In genomic region chr4:141067516-141068046, GRCm38 (mm10) we compare ENCODE assay signal across 11 mouse cellular contexts. TPM values are rescaled to one million over a fixed set of nuclear protein-coding genes. Genes with fewer than 3 reads are reported as not detected.
A peak's percentile ranks its signal among the peaks of the same experiment; 100 is the strongest.
DNase-seq lines count a peak whose midpoint lies in the region; ATAC-seq and TF ChIP-seq lines count a peak whose summit lies in the region.
"Had no signal": no experiment of that assay in that cellular context is flagged by ENCODE, and none has a peak within 500 bp of the region (broad histone marks: within the 10 kb centered on the region; RNA-seq: fewer than 3 reads in every experiment).

No protein-coding gene starts in this region.

- no peak overlapping the region for H3K4me2 ChIP-seq in forebrain, embryonic 13.5 days
- no peak overlapping the region for H3K4me2 ChIP-seq in hindbrain, embryonic 15.5 days
- no peak overlapping the region for H3K4me2 ChIP-seq in hindbrain, embryonic 11.5 days (replicated peaks; ENCODE audit: low read depth, low read length)
- H3K4me2 ChIP-seq in lung, embryonic 15.5 days = 0 out of 2 replicates have a peak overlapping the region, but pooled peaks have one; percentile 1
- no peak overlapping the region for H3K4me2 ChIP-seq in lung, postnatal 0 days (replicated peaks; ENCODE audit: low read depth, low read length)
- H3K4me2 ChIP-seq in neural tube, embryonic 15.5 days = no peak overlapping the region

- peaks cover 5% of the 10 kb centered on the region for H3K4me1 ChIP-seq in forebrain, embryonic 13.5 days
- 0 out of 2 replicates have a peak, but pooled peaks cover 3% of the 10 kb centered on the region for H3K4me1 ChIP-seq in forebrain, embryonic 10.5 days
- H3K4me1 ChIP-seq in hindbrain, embryonic 15.5 days (replicated peaks) = peaks cover 16% of the 10 kb centered on the region
- H3K4me1 ChIP-seq in hindbrain, embryonic 11.5 days (replicated peaks; ENCODE audit: control insufficient read depth, insufficient read depth, low read length) = no peaks in the 10 kb centered on the region
- peaks cover 43% of the 10 kb centered on the region for H3K4me1 ChIP-seq in lung, embryonic 15.5 days
- no peaks in the 10 kb centered on the region for H3K4me1 ChIP-seq in lung, postnatal 0 days (ENCODE audit: insufficient read depth, low read depth, low read length)
- H3K4me1 ChIP-seq in neural tube, embryonic 15.5 days = peaks cover 15% of the 10 kb centered on the region

- no peak for ATAC-seq in forebrain, embryonic 13.5 days
- no peak for ATAC-seq in hindbrain, embryonic 15.5 days (ENCODE audit: low FRiP score, low read depth)
- no peak for ATAC-seq in hindbrain, embryonic 11.5 days (ENCODE audit: low FRiP score)
- no peak for ATAC-seq in lung, embryonic 15.5 days (ENCODE audit: borderline replicate concordance, extremely low read depth, low FRiP score, low TSS enrichment)
- no peak for ATAC-seq in lung, postnatal 0 days
- ATAC-seq in neural tube, embryonic 15.5 days (ENCODE audit: low FRiP score) = no peak

- no peak overlapping the region for H3K9ac ChIP-seq in forebrain, embryonic 13.5 days
- H3K9ac ChIP-seq in hindbrain, embryonic 15.5 days = no peak overlapping the region
- no peak overlapping the region for H3K9ac ChIP-seq in hindbrain, embryonic 11.5 days (ENCODE audit: low read depth, low read length)
- no peak overlapping the region for H3K9ac ChIP-seq in lung, embryonic 15.5 days
- no peak overlapping the region for H3K9ac ChIP-seq in lung, postnatal 0 days (replicated peaks; ENCODE audit: low read depth)
- peak overlapping the region; percentile 23; the same call in 1 of the 2 replicates for H3K9ac ChIP-seq in neural tube, embryonic 15.5 days (replicated peaks)

- no peak overlapping the region for H3K4me3 ChIP-seq in forebrain, embryonic 13.5 days
- H3K4me3 ChIP-seq in forebrain, embryonic 10.5 days = no peak overlapping the region
- H3K4me3 ChIP-seq in hindbrain, embryonic 15.5 days = no peak overlapping the region
- H3K4me3 ChIP-seq in hindbrain, embryonic 11.5 days (ENCODE audit: low read depth, low read length) = no peak overlapping the region
- no peak overlapping the region for H3K4me3 ChIP-seq in lung, embryonic 15.5 days
- no peak overlapping the region for H3K4me3 ChIP-seq in lung, postnatal 0 days (ENCODE audit: low read depth, low read length)
- no peak overlapping the region for H3K4me3 ChIP-seq in neural tube, embryonic 15.5 days (replicated peaks)
- H3K4me3 ChIP-seq: erythroblast, embryonic 14.5 days; layer of hippocampus, adult 2 months had no signal

- TF ChIP-seq EP300 in lung, postnatal 0 days (IDR thresholded peaks at IDR 0.05) = no peak

- DNase-seq in forebrain, embryonic 10.5 days (ENCODE audit: extremely low spot score, low spot score) = no peak
- no peak for DNase-seq in hindbrain, embryonic 11.5 days (ENCODE audit: low spot score)
- DNase-seq in lung, postnatal 0 days (ENCODE audit: low spot score) = no peak
- DNase-seq: right cerebral cortex, postnatal 14 days; thymus, postnatal 4 days had no signal

- H3K9me3 ChIP-seq in forebrain, embryonic 13.5 days (replicated peaks) = no peaks in the 10 kb centered on the region
- H3K9me3 ChIP-seq in forebrain, embryonic 10.5 days = no peaks in the 10 kb centered on the region
- no peaks in the 10 kb centered on the region for H3K9me3 ChIP-seq in hindbrain, embryonic 15.5 days
- H3K9me3 ChIP-seq in hindbrain, embryonic 11.5 days (ENCODE audit: control insufficient read depth, low read length) = no peaks in the 10 kb centered on the region
- no peaks in the 10 kb centered on the region for H3K9me3 ChIP-seq in lung, embryonic 15.5 days
- H3K9me3 ChIP-seq in lung, postnatal 0 days (ENCODE audit: low read length) = no peaks in the 10 kb centered on the region
- H3K9me3 ChIP-seq in neural tube, embryonic 15.5 days (replicated peaks) = no peaks in the 10 kb centered on the region

- no peaks in the 10 kb centered on the region for H3K27me3 ChIP-seq in forebrain, embryonic 13.5 days
- no peaks in the 10 kb centered on the region for H3K27me3 ChIP-seq in forebrain, embryonic 10.5 days (ENCODE audit: poor library complexity, severe bottlenecking)
- no peaks in the 10 kb centered on the region for H3K27me3 ChIP-seq in hindbrain, embryonic 15.5 days
- H3K27me3 ChIP-seq in hindbrain, embryonic 11.5 days (ENCODE audit: control insufficient read depth, insufficient read depth, low read length) = no peaks in the 10 kb centered on the region
- H3K27me3 ChIP-seq in lung, embryonic 15.5 days = no peaks in the 10 kb centered on the region
- no peaks in the 10 kb centered on the region for H3K27me3 ChIP-seq in lung, postnatal 0 days (replicated peaks; ENCODE audit: insufficient read depth, low read length)
- H3K27me3 ChIP-seq in neural tube, embryonic 15.5 days (replicated peaks) = no peaks in the 10 kb centered on the region

- peaks cover 72% of the 10 kb centered on the region for H3K36me3 ChIP-seq in forebrain, embryonic 13.5 days (ENCODE audit: poor library complexity, severe bottlenecking)
- peaks cover 72% of the 10 kb centered on the region for H3K36me3 ChIP-seq in forebrain, embryonic 10.5 days (replicated peaks)
- peaks cover 53% of the 10 kb centered on the region for H3K36me3 ChIP-seq in hindbrain, embryonic 15.5 days
- peaks cover 12% of the 10 kb centered on the region for H3K36me3 ChIP-seq in hindbrain, embryonic 11.5 days (ENCODE audit: control insufficient read depth, insufficient read depth, low read length)
- H3K36me3 ChIP-seq in lung, embryonic 15.5 days = peaks cover 61% of the 10 kb centered on the region
- H3K36me3 ChIP-seq in lung, postnatal 0 days (ENCODE audit: insufficient read depth, low read length) = peaks cover 36% of the 10 kb centered on the region; the same call in 1 of the 2 replicates
- H3K36me3 ChIP-seq in neural tube, embryonic 15.5 days = peaks cover 70% of the 10 kb centered on the region

- H3K27ac ChIP-seq in forebrain, embryonic 13.5 days = 0 out of 2 replicates have a peak overlapping the region, but pooled peaks have one; percentile 8
- no peak overlapping the region for H3K27ac ChIP-seq in forebrain, embryonic 10.5 days
- peak overlapping the region; percentile 49; the same call in 1 of the 2 replicates for H3K27ac ChIP-seq in hindbrain, embryonic 15.5 days (replicated peaks)
- no peak overlapping the region for H3K27ac ChIP-seq in hindbrain, embryonic 11.5 days (ENCODE audit: low read depth, low read length)
- H3K27ac ChIP-seq in lung, embryonic 15.5 days = peak overlapping the region; percentile 91
- H3K27ac ChIP-seq in lung, postnatal 0 days (ENCODE audit: low read length) = no peak overlapping the region
- no peak overlapping the region; the same call in 1 of the 2 replicates for H3K27ac ChIP-seq in neural tube, embryonic 15.5 days (replicated peaks)
- H3K27ac ChIP-seq: layer of hippocampus, adult 2 months had no signal

- WGBS in forebrain, embryonic 13.5 days = 89% methylated on average over 9 of the region's 9 CpGs
- 90% methylated on average over 9 of the region's 9 CpGs for WGBS in forebrain, embryonic 10.5 days
- WGBS in hindbrain, embryonic 15.5 days = 81% methylated on average over 9 of the region's 9 CpGs
- 91% methylated on average over 9 of the region's 9 CpGs for WGBS in hindbrain, embryonic 11.5 days
- WGBS in lung, embryonic 15.5 days = 59% methylated on average over 9 of the region's 9 CpGs
- WGBS in lung, postnatal 0 days = 53% methylated on average over 9 of the region's 9 CpGs
- 88% methylated on average over 9 of the region's 9 CpGs for WGBS in neural tube, embryonic 15.5 days

- no peak for TF ChIP-seq CTCF in lung, postnatal 0 days (IDR thresholded peaks at IDR 0.05)

RNA-seq across cellular contexts. Expression of gene Crocc, which starts 7.2 kb away (rescaled TPM):
- polyA plus RNA-seq in forebrain, embryonic 13.5 days (2015; fragmentation: Nextera tagmentation; extraction: Ambion mirVana) = 7.4 and 7.7 TPM in 2 replicates
- 10.0 and 10.9 TPM in 2 replicates for polyA plus RNA-seq in forebrain, embryonic 10.5 days (2016; fragmentation: Nextera tagmentation; extraction: Ambion mirVana)
- polyA plus RNA-seq in hindbrain, embryonic 15.5 days (2015; fragmentation: Nextera tagmentation; extraction: Ambion mirVana) = 6.2 and 7.7 TPM in 2 replicates
- 6.3 and 7.6 TPM in 2 replicates for polyA plus RNA-seq in hindbrain, embryonic 11.5 days (2014; fragmentation: Nextera tagmentation; extraction: Ambion mirVana)
- polyA plus RNA-seq in lung, embryonic 15.5 days (2015; fragmentation: Nextera tagmentation; extraction: Ambion mirVana) = 6.7 and 7.6 TPM in 2 replicates
- 2.3 and 2.9 TPM in 2 replicates for polyA plus RNA-seq in lung, postnatal 0 days (2015; fragmentation: Nextera tagmentation; extraction: Ambion mirVana)
- polyA plus RNA-seq in neural tube, embryonic 15.5 days (2015; fragmentation: Nextera tagmentation; extraction: Ambion mirVana) = 4.5 and 4.9 TPM in 2 replicates

RNA-seq across cellular contexts. Expression of gene Necap2, which starts 10.6 kb away (rescaled TPM):
- 44.9 and 48.0 TPM in 2 replicates for polyA plus RNA-seq in forebrain, embryonic 13.5 days (2015; fragmentation: Nextera tagmentation; extraction: Ambion mirVana)
- polyA plus RNA-seq in forebrain, embryonic 10.5 days (2016; fragmentation: Nextera tagmentation; extraction: Ambion mirVana) = 54.1 and 54.7 TPM in 2 replicates
- 50.6 and 56.2 TPM in 2 replicates for polyA plus RNA-seq in hindbrain, embryonic 15.5 days (2015; fragmentation: Nextera tagmentation; extraction: Ambion mirVana)
- polyA plus RNA-seq in hindbrain, embryonic 11.5 days (2014; fragmentation: Nextera tagmentation; extraction: Ambion mirVana) = 50.8 and 51.7 TPM in 2 replicates
- 102 and 110 TPM in 2 replicates for polyA plus RNA-seq in lung, embryonic 15.5 days (2015; fragmentation: Nextera tagmentation; extraction: Ambion mirVana)
- 102 and 110 TPM in 2 replicates for polyA plus RNA-seq in lung, postnatal 0 days (2015; fragmentation: Nextera tagmentation; extraction: Ambion mirVana)
- polyA plus RNA-seq in neural tube, embryonic 15.5 days (2015; fragmentation: Nextera tagmentation; extraction: Ambion mirVana) = 56.8 and 59.8 TPM in 2 replicates

RNA-seq across cellular contexts. Expression of gene Spata21, which starts 20.6 kb away (rescaled TPM):
- 0.20 and 0.30 TPM in 2 replicates for polyA plus RNA-seq in forebrain, embryonic 13.5 days (2015; fragmentation: Nextera tagmentation; extraction: Ambion mirVana)
- polyA plus RNA-seq in forebrain, embryonic 10.5 days (2016; fragmentation: Nextera tagmentation; extraction: Ambion mirVana) = 0.15 and 0.17 TPM in 2 replicates
- polyA plus RNA-seq in hindbrain, embryonic 15.5 days (2015; fragmentation: Nextera tagmentation; extraction: Ambion mirVana) = 0.43 and 0.71 TPM in 2 replicates
- polyA plus RNA-seq in hindbrain, embryonic 11.5 days (2014; fragmentation: Nextera tagmentation; extraction: Ambion mirVana) = 0.17 and 0.19 TPM in 2 replicates
- 0.16 and 0.62 TPM in 2 replicates for polyA plus RNA-seq in lung, embryonic 15.5 days (2015; fragmentation: Nextera tagmentation; extraction: Ambion mirVana)
- polyA plus RNA-seq in lung, postnatal 0 days (2015; fragmentation: Nextera tagmentation; extraction: Ambion mirVana) = 0.13 and 0.27 TPM in 2 replicates
- polyA plus RNA-seq in neural tube, embryonic 15.5 days (2015; fragmentation: Nextera tagmentation; extraction: Ambion mirVana) = 0.51 and 0.55 TPM in 2 replicates
- polyA plus RNA-seq: erythroblast, embryonic 14.5 days had no signal

RNA-seq across cellular contexts. Expression of gene Mfap2, which starts 57.4 kb away (rescaled TPM):
- polyA plus RNA-seq in forebrain, embryonic 13.5 days (2015; fragmentation: Nextera tagmentation; extraction: Ambion mirVana) = 253 and 270 TPM in 2 replicates
- 265 TPM in 2 replicates for polyA plus RNA-seq in forebrain, embryonic 10.5 days (2016; fragmentation: Nextera tagmentation; extraction: Ambion mirVana)
- 161 and 173 TPM in 2 replicates for polyA plus RNA-seq in hindbrain, embryonic 15.5 days (2015; fragmentation: Nextera tagmentation; extraction: Ambion mirVana)
- polyA plus RNA-seq in hindbrain, embryonic 11.5 days (2014; fragmentation: Nextera tagmentation; extraction: Ambion mirVana) = 266 and 286 TPM in 2 replicates
- polyA plus RNA-seq in lung, embryonic 15.5 days (2015; fragmentation: Nextera tagmentation; extraction: Ambion mirVana) = 496 and 501 TPM in 2 replicates
- 398 and 422 TPM in 2 replicates for polyA plus RNA-seq in lung, postnatal 0 days (2015; fragmentation: Nextera tagmentation; extraction: Ambion mirVana)
- 210 and 222 TPM in 2 replicates for polyA plus RNA-seq in neural tube, embryonic 15.5 days (2015; fragmentation: Nextera tagmentation; extraction: Ambion mirVana)

Comparison
In these comparisons a context has a peak if more than half of its experiments do, and no peak if none do; other contexts are left out.
1. H3K27ac ChIP-seq: peak in forebrain, embryonic 13.5 days (single experiment), hindbrain, embryonic 15.5 days (single experiment) and lung, embryonic 15.5 days (single experiment); none in forebrain, embryonic 10.5 days (single experiment), hindbrain, embryonic 11.5 days (single experiment), lung, postnatal 0 days (single experiment) and neural tube, embryonic 15.5 days (single experiment).